Mouse (Mus musculus) v-Abl transformed pro-B cells (cell line): ENCODE measurements around the gene Pou3f3.

Experiments
- in situ Hi-C, 2 experiments: fragments of 400-800 bp; cut with MboI; formaldehyde crosslinking; loops; one replicate each; pipeline ENCODE4 v1.15.1; 2025; ENCODE audit not compliant: unreplicated experiment in 2 of 2

Gene Pou3f3

GRCm38 (mm10) chr1:42707611-42708130 is 12.1 kb downstream of the Pou3f3 start:
- in situ Hi-C loops = loop anchor here (25.0 kb wide), 2 partner anchors 1820 to 1895 kb away; partner anchors contain the start of gene Tmem182 (in 1 of the 2)

GRCm38 (mm10) chr1:42709024-42709423 is 13.5 kb downstream of the Pou3f3 start:
- in situ Hi-C loops = loop anchor here (25.0 kb wide), 2 partner anchors 1822 to 1897 kb away; partner anchors contain the start of gene Tmem182 (in 1 of the 2)

- in situ Hi-C loops = loop anchor here (5.0 to 25.0 kb wide), 5 partner anchors 65 to 1907 kb away; partner anchors contain the start of gene Tmem182 (in 1 of the 2)
Measured at GRCm38 (mm10) chr1:42709431-42710160, 14.0 kb downstream of the Pou3f3 start.

GRCm38 (mm10) chr1:42710234-42710633 is 14.7 kb downstream of the Pou3f3 start:
- in situ Hi-C loops = loop anchor here (5.0 to 25.0 kb wide), 5 partner anchors 65 to 1908 kb away; partner anchors contain the start of gene Tmem182 (in 1 of the 2)

GRCm38 (mm10) chr1:42710995-42711394 is 15.4 kb downstream of the Pou3f3 start:
- in situ Hi-C loops = loop anchor here (5.0 to 25.0 kb wide), 5 partner anchors 64 to 1909 kb away; partner anchors contain the start of gene Tmem182 (in 1 of the 2)

- in situ Hi-C loops = loop anchor here (5.0 to 25.0 kb wide), 5 partner anchors 63 to 1909 kb away; partner anchors contain the start of gene Tmem182 (in 1 of the 2)
Measured at GRCm38 (mm10) chr1:42711456-42712310, 16.1 kb downstream of the Pou3f3 start.

- in situ Hi-C loops = loop anchor here (5.0 to 25.0 kb wide), 5 partner anchors 62 to 1910 kb away; partner anchors contain the start of gene Tmem182 (in 1 of the 2)
Measured at GRCm38 (mm10) chr1:42712311-42712690, 16.7 kb downstream of the Pou3f3 start.

GRCm38 (mm10) chr1:42713104-42713932 is 17.8 kb downstream of the Pou3f3 start:
- in situ Hi-C loops = loop anchor here (5.0 to 25.0 kb wide), 5 partner anchors 61 to 1911 kb away; partner anchors contain the start of gene Tmem182 (in 1 of the 2)

GRCm38 (mm10) chr1:42714016-42714931 is 18.7 kb downstream of the Pou3f3 start:
- in situ Hi-C loops = loop anchor here (5.0 to 25.0 kb wide), 5 partner anchors 61 to 1912 kb away; partner anchors contain the start of gene Tmem182 (in 1 of the 2)

- in situ Hi-C loops = loop anchor here (5.0 to 25.0 kb wide), 6 partner anchors 34 to 1906 kb away; partner anchors contain the start of gene Tmem182 (in 1 of the 2)
Measured at GRCm38 (mm10) chr1:42718549-42718948, 23.0 kb downstream of the Pou3f3 start.

GRCm38 (mm10) chr1:42721353-42721752 is 25.8 kb downstream of the Pou3f3 start:
- in situ Hi-C loops = loop anchor here (25.0 kb wide), 2 partner anchors 1834 to 1909 kb away; partner anchors contain the start of gene Tmem182 (in 1 of the 2)

GRCm38 (mm10) chr1:42723769-42724300 is 28.3 kb downstream of the Pou3f3 start:
- in situ Hi-C loops = loop anchor here (25.0 kb wide), 2 partner anchors 1837 to 1912 kb away; partner anchors contain the start of gene Tmem182 (in 1 of the 2)

- in situ Hi-C loops = loop anchor here (25.0 kb wide), 2 partner anchors 1838 to 1913 kb away; partner anchors contain the start of gene Tmem182 (in 1 of the 2)
Measured at GRCm38 (mm10) chr1:42724881-42725280, 29.3 kb downstream of the Pou3f3 start.

- in situ Hi-C loops = no loop called here
Measured at GRCm38 (mm10) chr1:42727161-42727560, 31.6 kb downstream of the Pou3f3 start.

- in situ Hi-C loops = no loop called here
Measured at GRCm38 (mm10) chr1:42727676-42728075, 32.1 kb downstream of the Pou3f3 start.

- in situ Hi-C loops = no loop called here
Measured at GRCm38 (mm10) chr1:42741383-42742241, 46.0 kb downstream of the Pou3f3 start.

GRCm38 (mm10) chr1:42742242-42742560 is 46.6 kb downstream of the Pou3f3 start:
- in situ Hi-C loops = no loop called here
